Mouse (Mus musculus) left cerebral cortex, postnatal 14 days (tissue): ENCODE results near the gene Gata1. TPM values are rescaled to one million over a fixed set of nuclear protein-coding genes. Genes with fewer than 3 reads are reported as not detected.
"Not testable (repeated sequence)": the region's sequence is repeated elsewhere in the genome, so short reads cannot be mapped to it uniquely, and the experiment has no call there.

Experiments
- DNase-seq, 2 experiments: peaks; one replicate each; pipeline ENCODE4 v3.0.0; 2021 to 2022; ENCODE audit warnings: low spot score in 2 of 2, mixed read lengths in 1 of 2
- intact Hi-C: fragments of 180-260 bp; cut with DNase I; formaldehyde crosslinking; loops from one replicate; pipeline ENCODE4 v1.15.1; 2025
- total RNA-seq, 2 experiments: library from RNA; stranded (reverse); gene quantifications; 2 replicates each; pipeline ENCODE4 v1.2.3; 2021

The Gata1 gene
- total RNA-seq, 2 experiments from 2014 or later: not detected

DNA sequence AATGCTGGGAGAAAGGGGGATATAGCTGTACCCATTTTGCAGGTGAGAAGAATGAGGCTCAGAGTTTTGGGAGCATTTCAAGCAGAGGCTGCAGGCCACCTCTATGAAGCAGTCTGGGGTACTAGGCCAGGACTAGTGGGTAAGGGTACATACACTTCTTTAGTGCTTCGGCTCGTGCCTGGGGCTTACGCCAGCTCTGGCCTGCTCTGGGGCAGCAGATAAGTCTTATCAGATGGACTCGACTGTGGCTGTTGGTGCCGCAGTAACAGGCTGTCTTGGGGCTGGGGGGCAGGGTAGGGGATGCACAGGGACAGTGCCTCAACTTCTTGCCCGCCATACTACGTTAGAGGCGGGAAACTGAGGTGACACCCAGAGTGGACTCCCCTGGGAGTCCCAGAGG, 9.6 kb downstream of the Gata1 start:
- no peak for DNase-seq
- intact Hi-C loops: no loop called here

DNA sequence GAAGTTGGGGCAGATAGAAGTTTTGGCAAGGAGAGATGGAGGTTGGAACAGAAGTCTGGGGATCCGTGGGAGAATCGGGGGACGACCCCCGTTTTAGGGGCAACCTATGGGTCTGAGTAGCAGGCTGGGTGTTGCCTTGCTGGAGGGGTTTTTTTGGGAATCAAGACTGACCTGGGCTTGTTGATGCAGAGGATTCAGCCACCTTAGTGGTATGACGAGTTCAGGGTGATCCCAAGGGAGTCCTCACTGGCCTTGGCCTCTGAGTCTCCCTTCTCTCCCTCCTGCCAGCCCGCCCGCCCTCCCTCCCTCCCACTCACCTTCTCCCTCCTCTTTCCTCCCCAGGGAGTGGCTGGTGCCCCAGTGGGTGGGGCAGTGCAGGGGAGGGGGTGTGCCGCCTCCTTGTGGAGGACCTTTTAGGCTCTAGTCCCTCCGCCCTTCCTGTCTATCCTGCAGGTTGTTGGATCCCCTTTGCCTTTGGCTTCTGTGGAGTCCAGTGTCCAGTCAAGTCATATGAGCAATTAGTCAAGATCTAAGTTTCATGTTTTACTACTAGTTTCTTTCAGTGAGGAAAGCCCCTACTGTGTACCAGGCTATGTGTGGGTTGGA, 10.2 kb downstream of the Gata1 start:
- intact Hi-C loops: no loop called here
- DNase-seq: no peak

DNA sequence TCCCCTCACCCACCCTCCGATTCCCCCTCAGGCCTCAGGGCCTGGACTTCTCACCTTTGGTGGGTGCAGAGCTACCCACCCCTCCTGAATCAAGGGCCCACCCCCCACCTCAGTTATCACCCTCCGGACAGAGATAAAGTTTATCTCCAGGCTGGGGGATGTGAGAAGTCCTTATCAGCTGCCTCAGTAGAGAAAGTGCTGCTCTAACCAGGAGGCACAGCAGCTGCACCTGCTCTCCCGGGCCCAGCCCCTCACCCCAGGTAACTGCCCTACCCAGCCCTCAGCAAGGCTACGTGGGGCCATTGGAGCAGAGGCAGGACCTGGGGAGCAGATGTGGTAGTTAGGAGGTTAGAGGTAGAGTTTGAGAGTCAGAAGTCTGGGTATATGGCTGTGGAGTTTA, 11.7 kb downstream of the Gata1 start:
- DNase-seq: no peak
- intact Hi-C loops: no loop called here

DNA sequence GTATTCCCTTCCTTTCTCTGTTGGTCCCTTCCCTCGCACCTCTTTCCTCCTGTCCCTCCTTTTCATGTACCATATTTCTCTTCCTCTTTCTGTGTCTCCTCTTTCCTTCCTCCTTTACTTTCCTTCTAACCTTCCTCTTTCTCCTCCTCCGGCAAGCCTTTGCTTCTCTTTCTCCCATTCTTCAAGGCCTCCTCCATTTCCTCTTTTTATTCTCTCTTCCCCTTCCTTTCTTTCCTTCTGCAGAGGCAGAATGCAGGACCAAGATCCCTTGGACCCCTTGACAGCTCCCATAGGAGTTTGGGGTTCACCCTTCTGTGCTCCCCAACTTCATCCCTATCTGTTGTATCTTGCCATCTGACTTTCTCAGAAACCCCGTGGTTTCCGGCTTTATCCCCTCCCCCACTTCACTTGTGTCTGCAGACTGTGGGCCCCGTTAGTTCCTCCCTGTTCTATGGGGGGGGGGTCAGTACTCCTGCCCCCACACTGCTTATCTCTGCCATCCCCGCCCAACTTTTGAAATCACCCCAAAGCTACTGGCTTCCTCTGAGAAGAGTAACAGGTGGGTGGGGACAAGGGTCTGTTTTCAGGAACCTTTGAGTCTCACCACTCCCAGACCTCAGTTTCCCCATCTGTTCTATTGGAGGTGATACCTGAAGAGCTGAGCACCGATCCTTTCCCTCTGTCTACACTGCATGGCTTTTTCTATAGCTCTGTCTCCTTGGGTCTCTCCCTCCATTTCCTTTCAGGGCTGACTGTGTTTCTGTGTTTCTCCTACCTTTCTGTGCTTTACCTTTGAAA, 13.8 kb downstream of the Gata1 start:
- intact Hi-C loops: no loop called here
- DNase-seq: no peak

DNA sequence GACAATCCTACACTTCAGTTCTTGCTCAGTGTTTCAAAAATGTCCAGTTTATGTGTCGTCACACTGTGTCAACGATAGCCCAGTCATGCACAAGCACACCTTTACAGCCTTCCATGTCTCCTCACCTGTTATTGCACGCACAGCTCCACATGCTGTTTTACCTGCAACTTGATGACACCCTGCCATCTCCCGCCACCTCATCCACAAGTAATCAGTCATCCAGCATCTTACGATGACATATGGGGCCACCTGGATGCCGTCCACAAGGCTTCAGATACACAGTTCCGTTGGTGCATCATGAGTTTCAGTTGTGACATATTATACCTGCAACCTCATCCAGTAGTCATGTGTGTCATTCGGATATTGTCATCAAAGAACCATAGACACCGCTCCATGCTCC, 19.0 kb downstream of the Gata1 start:
- DNase-seq: no peak
- intact Hi-C loops: loop anchor here (10.0 kb wide), 1 partner anchor 106 kb away; no protein-coding TSS in a partner anchor

DNA sequence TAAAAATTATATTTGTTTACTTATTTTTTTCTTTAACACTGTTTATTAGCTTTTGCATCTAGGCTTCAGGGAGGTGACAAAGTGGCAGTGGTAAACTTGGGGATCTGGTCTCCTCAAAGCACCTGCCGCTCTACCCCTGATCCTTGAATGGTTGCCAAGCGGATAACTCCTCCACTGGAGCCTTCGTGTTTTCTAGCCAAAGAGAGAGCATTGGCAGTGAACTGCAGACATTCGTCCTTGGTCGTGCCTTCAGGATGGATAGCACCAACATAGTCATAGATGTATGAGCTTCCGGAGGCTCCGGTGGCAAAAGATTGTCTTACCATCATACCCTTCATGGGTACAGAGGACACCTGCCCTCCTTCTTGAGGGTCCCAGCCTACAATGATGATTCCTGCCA, 27.8 kb downstream of the Gata1 start:
- intact Hi-C loops: loop anchor here (10.0 kb wide), 1 partner anchor 115 kb away; no protein-coding TSS in a partner anchor

DNA sequence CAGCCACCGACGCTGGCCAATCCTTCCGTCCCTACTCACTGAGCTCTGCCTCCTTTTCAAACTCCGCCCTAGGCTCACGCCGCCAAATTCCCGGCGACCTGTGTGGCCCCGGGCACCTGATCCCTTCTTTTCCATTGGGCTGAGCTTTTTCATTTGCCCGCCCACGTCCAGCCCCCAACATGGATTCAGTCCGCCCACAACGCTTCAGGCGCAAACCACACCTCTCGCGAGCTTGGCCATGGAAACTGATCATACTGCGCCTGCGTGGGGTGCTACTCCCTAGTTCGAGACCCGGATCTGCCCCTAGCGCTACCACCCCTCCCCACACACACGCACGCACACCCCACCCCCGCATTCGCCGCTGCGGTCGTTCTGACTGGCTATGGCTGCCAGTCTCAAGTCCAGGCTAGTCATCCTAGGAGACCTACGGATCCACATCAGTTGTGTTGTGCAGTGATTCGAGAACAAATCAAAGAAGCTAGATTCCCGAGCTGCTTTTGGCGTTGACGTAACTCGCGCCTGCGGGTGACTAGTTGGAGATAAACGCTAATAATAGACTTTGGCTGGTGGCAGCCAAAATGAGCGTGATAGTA, 29.9 kb downstream of the Gata1 start:
- DNase-seq: peak; percentile 93 to 98
- intact Hi-C loops: no loop called here

More for the DNA sequence above, 27.8 kb downstream of the Gata1 start:
- DNase-seq: no peak

DNA sequence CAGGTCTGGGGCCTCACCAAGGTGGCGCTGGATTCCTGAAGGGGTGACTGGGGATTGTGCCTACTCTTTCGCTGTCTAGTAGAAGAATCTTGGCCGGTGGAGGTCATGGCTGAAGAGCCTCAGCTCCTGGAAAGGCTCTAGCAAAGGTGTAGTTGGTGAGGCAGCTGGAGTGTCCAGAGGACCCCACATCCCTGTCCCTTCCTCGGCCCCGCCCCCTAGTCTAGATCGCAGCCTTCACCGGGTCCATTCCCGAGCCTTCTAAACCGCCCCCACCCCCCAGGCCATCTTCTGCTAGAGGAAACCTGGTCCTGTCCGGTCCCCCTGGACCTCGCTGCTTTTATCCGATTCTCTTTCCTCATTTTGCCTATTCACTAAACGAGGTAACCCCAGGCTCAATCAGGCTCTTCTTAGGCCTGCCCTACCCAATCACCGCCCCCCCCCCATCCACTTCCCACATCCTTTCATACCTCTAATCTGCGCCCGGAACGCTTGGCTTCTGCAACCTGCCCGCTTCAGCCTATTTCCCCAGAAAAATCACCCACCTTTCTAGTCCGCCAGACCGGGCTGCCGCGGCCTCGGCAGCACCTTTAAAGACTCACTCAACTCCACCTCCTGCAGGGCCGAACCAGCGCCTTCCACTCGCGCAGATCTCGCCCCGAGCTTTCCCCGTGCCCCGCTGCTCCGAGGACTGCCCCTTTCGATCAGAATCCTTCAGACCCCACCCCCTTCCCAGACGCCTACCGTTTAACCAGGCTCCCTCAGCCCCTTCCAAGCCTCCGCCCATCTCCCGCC, 30.6 kb downstream of the Gata1 start, which contains the start of gene Hdac6:
Gene Hdac6, minus strand, starts transcription at position 782 of the 792 bp plus-strand sequence.
- DNase-seq: no peak
- intact Hi-C loops: no loop called here

DNA sequence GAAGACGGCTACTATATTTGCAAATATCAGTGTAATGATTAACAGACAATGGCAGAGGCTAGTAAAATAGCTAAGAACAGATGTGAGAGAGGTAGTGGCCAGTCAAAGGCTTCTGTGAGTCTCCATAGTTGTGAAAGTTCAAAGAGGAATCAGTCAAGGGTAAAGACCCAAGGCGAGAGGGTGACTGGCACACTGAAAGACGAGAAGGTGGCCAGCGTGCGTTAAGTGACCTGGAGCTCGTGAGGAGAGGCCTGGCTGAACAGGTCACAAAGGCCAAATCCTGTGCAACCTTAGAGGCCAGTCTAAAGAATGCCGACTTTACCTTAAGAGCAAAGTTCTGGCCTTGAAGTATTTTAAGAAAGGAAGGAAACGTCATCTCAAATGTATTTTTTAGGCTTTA, 32.3 kb downstream of the Gata1 start:
- intact Hi-C loops: no loop called here
- DNase-seq: no peak

DNA sequence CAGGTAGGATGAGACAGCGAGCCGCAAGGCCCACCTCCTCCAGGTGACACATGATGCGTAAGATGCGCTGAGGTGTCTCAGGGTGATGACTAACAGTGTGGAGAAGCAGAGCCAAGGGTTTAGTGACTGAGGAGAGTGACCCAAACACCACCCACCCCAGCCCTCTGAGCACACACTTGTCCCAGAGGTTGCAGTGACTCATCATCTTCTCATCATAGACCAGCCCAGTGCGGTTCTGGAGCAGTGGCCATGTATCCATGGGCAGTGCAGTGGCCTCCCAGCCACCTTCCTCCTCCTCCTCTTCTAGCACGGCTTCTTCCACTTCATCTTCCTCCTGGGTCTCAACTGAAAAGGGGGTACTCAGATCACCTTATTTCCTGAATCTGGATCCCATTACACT, 40.2 kb downstream of the Gata1 start:
- intact Hi-C loops: loop anchor here (10.0 kb wide), 1 partner anchor 63 kb away; the partner anchor contains the start of gene Pim2

DNA sequence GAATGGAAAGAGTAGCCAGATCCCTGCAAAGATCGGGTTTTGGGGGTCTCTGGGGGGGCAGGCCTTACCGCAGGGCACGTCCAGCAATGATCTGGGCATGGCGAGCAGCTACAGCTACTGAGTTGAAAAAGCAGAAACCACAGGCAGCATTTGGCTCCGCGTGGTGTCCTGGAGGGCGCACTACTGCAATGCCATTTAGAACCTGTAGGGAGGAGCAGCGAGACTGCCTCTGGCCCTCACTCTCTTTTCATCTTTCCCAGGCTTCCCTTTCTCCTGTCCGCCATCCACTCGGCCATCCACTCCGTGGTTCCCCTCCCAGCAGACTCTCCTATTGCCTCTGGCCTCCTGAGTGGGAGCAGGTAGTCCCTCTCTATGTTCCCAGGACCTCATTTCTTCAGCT, 41.0 kb downstream of the Gata1 start:
- no peak for DNase-seq
- intact Hi-C loops: loop anchor here (10.0 kb wide), 1 partner anchor 62 kb away; the partner anchor contains the start of gene Pim2

More for the DNA sequence above, 40.2 kb downstream of the Gata1 start:
- DNase-seq: no peak

DNA sequence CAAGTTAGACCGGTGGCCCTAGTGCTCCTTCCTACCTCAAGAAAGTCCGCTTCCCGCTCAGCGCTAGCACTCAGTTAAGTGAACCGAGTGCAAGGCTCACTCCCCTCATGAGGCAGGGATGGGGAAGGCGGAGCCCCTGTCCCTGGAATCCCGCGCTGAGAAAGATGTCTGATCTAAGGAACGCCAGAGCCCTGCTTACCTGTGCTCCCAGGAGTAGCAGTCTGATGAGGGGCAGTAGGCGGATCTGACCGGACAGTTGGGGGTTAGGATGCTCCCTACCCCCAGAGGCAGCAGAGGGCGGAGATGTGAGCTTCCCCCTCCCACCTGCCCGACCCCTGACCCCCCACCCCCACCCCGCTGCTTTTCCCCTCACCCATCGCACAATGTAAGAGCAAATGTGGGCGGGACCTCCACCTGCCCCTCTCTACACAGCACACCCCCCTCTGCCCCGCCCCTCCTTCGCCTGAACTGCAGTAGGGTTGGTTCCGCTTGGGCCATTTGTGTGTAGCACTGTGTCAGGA, 49.5 kb downstream of the Gata1 start, which contains the start of gene Eras:
Gene Eras, minus strand, starts transcription at position 338 of the 521 bp plus-strand sequence.
- no peak for DNase-seq
- intact Hi-C loops: loop anchor here (10.0 kb wide), 1 partner anchor 206 kb away; the partner anchor contains the start of gene Wdr13

DNA sequence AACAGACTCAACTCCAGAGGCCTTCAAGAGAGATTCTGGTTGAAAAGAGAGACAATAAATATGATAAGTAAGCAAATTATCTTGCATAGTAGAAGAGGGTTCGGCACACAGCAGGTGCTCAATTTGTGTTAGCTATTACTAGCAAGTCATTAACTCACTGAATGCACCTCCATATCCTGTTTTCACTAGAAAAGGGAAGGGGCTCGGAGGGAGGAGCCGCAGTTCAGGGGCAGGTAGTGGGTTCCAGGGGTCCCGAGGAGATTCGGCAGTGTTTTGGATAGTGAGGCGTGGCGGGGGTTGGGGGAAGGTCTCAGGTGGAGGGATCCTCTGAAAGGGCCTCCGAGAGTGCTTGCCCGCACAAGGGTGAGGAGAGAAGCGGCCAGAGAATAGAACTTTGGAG, 50.8 kb downstream of the Gata1 start:
- intact Hi-C loops: loop anchor here (10.0 kb wide), 1 partner anchor 208 kb away; the partner anchor contains the start of gene Wdr13
- DNase-seq: no peak

DNA sequence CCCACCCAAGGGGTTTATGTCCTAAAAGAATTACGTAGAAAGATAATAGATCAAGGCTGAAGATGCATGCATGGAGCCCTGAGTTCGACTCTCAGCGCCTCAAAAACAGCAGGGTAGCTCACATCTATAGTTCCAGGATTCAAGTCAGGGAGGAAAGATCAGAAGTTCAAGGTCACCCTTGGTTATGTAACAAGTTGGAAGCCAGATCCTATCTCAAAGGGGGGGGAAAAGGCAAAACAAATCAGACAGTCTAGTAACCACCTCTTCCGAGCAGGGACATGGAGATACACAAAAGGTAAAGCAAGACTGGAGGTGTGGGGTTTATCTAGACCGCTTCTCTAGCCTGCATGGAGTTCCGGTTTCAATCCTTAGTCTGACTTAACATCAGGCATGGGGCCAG, 51.6 kb downstream of the Gata1 start:
- DNase-seq: no peak
- intact Hi-C loops: loop anchor here (10.0 kb wide), 1 partner anchor 209 kb away; the partner anchor contains the start of gene Wdr13

DNA sequence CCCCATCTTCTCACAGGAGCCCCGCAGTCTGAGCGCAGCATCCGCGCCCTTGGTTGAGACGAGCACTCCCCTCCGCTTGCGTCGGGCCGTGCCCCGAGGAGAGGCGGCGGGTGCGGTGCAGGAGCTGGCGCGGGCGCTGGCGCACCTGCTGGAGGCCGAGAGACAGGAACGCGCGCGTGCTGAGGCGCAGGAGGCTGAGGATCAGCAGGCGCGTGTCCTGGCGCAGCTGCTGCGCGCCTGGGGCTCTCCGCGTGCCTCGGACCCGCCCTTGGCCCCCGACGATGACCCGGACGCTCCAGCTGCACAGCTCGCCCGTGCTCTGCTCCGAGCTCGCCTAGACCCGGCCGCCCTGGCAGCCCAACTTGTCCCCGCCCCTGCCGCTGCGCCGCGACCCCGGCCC, 55.8 kb downstream of the Gata1 start:
- no peak for DNase-seq
- intact Hi-C loops: loop anchor here (10.0 kb wide), 1 partner anchor 213 kb away; the partner anchor contains the start of gene Wdr13

DNA sequence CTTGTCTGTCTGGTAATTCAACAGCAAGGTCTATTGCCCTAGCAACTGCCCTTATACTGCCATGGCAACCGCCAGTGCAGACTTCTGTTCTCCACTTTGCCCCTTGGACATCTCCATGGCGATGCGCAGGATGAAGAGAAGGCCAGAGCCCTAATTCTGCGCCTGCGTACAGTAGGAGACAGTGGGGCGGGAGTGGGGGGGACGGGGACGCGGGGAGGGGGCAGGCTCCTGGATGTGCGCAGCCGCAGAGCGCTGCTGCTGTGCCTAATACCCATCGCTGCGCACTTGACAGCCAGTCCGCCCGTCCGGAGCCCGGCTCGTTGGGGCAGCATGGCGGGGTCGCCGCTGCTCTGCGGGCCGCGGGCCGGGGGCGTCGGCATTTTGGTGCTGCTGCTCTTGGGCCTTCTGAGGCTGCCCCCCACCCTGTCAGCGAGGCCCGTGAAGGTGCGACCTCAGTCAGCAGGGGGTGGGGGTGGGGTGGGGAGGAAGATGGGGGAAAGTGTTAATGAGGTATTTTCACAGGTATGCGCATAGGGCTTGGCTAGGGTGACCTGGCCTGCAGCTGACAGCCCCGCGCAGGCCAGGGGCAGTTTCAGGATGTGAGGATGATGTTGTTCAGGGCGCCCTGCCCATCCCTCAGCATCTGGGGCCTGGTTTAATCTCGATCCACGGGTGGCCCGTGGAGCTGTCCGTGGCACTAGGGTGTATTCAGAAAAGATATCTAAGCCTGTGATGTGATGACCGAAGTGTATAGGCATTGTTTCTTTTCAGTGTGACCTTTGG, 58.1 kb downstream of the Gata1 start, which contains the start of gene Pcsk1n:
Gene Pcsk1n, plus strand, starts transcription at position 222 of the 783 bp plus-strand sequence.
- intact Hi-C loops: loop anchor here (10.0 kb wide), 1 partner anchor 215 kb away; the partner anchor contains the start of gene Wdr13

DNA sequence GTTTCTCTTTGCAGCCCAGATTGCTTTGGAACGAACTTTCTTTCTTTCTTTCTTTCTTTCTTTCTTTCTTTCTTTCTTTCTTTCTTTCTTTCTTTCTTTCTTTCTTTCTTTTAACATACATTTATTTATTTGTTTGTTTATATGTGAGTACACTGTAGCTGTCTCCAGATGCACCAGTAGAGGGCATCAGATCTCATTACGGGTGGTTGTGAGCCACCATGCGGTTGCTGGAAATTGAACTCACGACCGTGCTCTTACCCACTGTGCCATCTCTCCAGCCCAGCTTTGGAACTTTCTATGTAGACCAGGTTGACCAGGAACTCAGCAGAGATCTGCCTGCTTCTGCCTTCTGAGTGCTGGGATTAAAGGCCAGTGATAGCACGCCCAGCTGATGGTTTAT, 59.9 kb downstream of the Gata1 start:
- intact Hi-C loops, DNase-seq: not testable (repeated sequence)

More for the DNA sequence above, 58.1 kb downstream of the Gata1 start, which contains the start of gene Pcsk1n:
- peak; percentile 44 to 63 for DNase-seq

DNA sequence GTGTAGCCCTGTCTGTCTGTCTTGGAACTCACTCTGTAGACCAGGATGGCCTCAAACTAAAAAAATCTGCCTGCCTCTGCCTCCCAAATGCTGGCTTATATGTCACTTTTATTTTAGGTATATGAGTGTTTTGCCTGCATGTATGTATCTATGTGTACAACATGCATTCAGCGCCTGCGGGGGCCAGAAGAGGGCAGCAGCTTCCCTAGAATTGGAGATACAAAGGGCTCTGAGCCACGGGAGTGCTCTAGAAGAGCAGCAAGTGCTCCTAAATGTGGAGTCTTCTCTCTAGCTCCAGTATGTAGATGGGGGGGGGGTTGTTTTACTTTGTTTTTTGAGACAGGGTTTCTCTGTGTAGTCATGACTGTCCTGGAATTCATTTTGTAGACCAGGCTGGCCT, 62.2 kb downstream of the Gata1 start:
- peak in 1 of 2 experiments; percentile 32 for DNase-seq
- intact Hi-C loops: not testable (repeated sequence)
